Mouse (Mus musculus) brown adipose tissue, adult 24 weeks (tissue): ENCODE measurements around the gene S100a3. TPM values are rescaled to one million over a fixed set of nuclear protein-coding genes. Genes with fewer than 3 reads are reported as not detected.
A peak's percentile ranks its signal among the peaks of the same experiment; 100 is the strongest.

ENCODE experiments used
- H3K27ac ChIP-seq: fragments of 200-500 bp; replicated peaks from 2 replicates; pipeline ENCODE4 v1.5.1; 2012; ENCODE audit warnings: low read depth, mild to moderate bottlenecking, low read length
- H3K4me1 ChIP-seq: fragments of 200-500 bp; 2 replicates; pipeline ENCODE4 v1.6.1; 2012; ENCODE audit warnings: low read length, mixed read lengths; ENCODE audit not compliant: control insufficient read depth, insufficient read depth, insufficient read length
- H3K4me3 ChIP-seq: fragments of 200-500 bp; 2 replicates; pipeline ENCODE4 v1.5.1; 2012; ENCODE audit warnings: low read depth, mild to moderate bottlenecking, low read length, moderate library complexity; ENCODE audit not compliant: insufficient read depth
- polyA plus RNA-seq: library from polyadenylated mRNA; stranded (reverse); fragments of >200 nt; gene quantifications from 2 replicates; pipeline ENCODE4 v1.2.4, GENCODE M21; 2012; ENCODE audit not compliant: missing spikeins, insufficient read depth, insufficient read length

The S100a3 gene
- polyA plus RNA-seq, 1 experiment = not detected

GRCm38 (mm10) chr3:90603623-90604022, 43.2 kb downstream of the S100a3 start, which contains the start of gene S100a4:
Gene S100a4 (plus strand): TSS chr3:90603771.
- Histone ChIP-seq H3K27ac (peak within 1 kb of the TSS; percentile 32), H3K4me3 (no peak within 1 kb of the TSS), H3K4me1 (peaks cover 18% of the 10 kb centered on the region)

GRCm38 (mm10) chr3:90604416-90604815, 44.0 kb downstream of the S100a3 start:
- Histone ChIP-seq H3K4me3 (no peak overlapping the region), H3K4me1 (peaks cover 18% of the 10 kb centered on the region), H3K27ac (peak overlapping the region; percentile 32)

GRCm38 (mm10) chr3:90605049-90605448, 44.7 kb downstream of the S100a3 start:
- Histone ChIP-seq H3K4me3 (no peak overlapping the region), H3K27ac (peak overlapping the region; percentile 32), H3K4me1 (peaks cover 12% of the 10 kb centered on the region)

DNA sequence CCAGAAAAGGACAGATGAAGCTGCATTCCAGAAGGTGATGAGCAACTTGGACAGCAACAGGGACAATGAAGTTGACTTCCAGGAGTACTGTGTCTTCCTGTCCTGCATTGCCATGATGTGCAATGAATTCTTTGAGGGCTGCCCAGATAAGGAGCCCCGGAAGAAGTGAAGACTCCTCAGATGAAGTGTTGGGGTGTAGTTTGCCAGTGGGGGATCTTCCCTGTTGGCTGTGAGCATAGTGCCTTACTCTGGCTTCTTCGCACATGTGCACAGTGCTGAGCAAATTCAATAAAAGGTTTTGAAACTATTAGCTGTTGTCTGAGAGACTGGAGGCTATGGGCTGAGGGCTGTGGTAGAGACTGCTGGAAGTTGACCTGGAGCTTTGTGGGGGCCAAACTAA, 45.4 kb downstream of the S100a3 start:
- Histone ChIP-seq H3K4me1 (peaks cover 9% of the 10 kb centered on the region; the same call in 1 of the 2 replicates), H3K27ac (no peak overlapping the region), H3K4me3 (no peak overlapping the region)

DNA sequence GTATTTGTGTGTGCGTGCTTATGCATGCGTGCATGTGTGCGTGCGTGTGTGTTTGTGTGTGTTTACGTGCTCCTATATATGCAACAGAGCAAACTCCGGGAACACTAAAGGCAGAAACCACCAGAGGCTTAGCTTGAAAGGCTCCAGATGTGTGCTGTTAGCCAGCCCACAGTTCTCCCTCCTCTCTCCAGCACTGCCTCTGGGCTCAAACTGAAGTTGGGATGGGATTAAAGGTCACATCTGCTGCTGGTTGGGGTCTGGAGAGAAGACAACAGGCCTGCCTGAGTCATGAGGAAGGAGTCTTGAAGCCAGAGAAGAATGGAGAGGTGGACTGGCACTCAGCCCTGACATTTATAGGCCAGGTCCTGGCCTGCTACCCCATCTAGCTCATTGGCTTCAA, 45.8 kb downstream of the S100a3 start:
- H3K4me1 ChIP-seq = peaks cover 5% of the 10 kb centered on the region; the same call in 1 of the 2 replicates
- H3K27ac ChIP-seq = no peak overlapping the region
- no peak overlapping the region for H3K4me3 ChIP-seq

DNA sequence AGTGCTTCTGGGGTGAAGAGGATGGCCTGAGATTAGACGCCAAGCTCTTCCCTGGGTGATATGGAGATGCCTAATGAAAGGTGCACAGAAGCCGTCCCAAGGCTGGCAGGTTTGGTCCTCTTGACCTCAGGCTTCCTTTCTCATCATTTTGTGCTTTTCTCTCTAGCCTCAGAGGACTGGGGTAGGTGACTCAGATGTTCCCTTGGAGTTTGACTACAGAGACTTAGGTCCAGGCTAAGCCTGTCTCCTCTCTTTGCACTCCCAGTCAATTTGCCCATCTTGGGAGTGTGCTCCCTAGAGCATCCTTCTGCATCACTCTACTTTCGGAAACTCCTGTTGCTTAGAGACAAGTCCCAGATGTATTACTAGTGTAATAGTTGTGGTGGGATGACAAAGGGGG, 47.0 kb downstream of the S100a3 start:
- no peak overlapping the region for H3K27ac ChIP-seq
- no peak overlapping the region for H3K4me3 ChIP-seq
- no peaks in the 10 kb centered on the region for H3K4me1 ChIP-seq

- Histone ChIP-seq H3K27ac (no peak within 1 kb of the TSS), H3K4me3 (no peak within 1 kb of the TSS)
Observed at GRCm38 (mm10) chr3:90608223-90608622, 47.8 kb downstream of the S100a3 start, which contains the start of gene S100a5. Gene S100a5 (plus strand): TSS chr3:90608523.

GRCm38 (mm10) chr3:90609102-90609501, 48.7 kb downstream of the S100a3 start:
- no peak overlapping the region for H3K27ac ChIP-seq

More at GRCm38 (mm10) chr3:90608223-90608622, 47.8 kb downstream of the S100a3 start, which contains the start of gene S100a5:
- no peaks in the 10 kb centered on the region for H3K4me1 ChIP-seq

GRCm38 (mm10) chr3:90611494-90611893, 51.1 kb downstream of the S100a3 start:
- H3K27ac ChIP-seq = no peak overlapping the region
- H3K4me3 ChIP-seq = no peak overlapping the region
- 0 out of 2 replicates have a peak, but pooled peaks cover 2% of the 10 kb centered on the region for H3K4me1 ChIP-seq

More at GRCm38 (mm10) chr3:90609102-90609501, 48.7 kb downstream of the S100a3 start:
- Histone ChIP-seq H3K4me3 (no peak overlapping the region), H3K4me1 (no peaks in the 10 kb centered on the region)

- Histone ChIP-seq H3K4me3 (no peak overlapping the region), H3K27ac (no peak overlapping the region)
Observed at GRCm38 (mm10) chr3:90612061-90612460, 51.7 kb downstream of the S100a3 start.

GRCm38 (mm10) chr3:90612728-90613291, 52.4 kb downstream of the S100a3 start, which contains the start of gene S100a6:
Gene S100a6 (plus strand): TSS chr3:90612882.
- peak within 1 kb of the TSS; percentile 67 for H3K4me3 ChIP-seq
- peak within 1 kb of the TSS; percentile 67 for H3K27ac ChIP-seq

More at GRCm38 (mm10) chr3:90612061-90612460, 51.7 kb downstream of the S100a3 start:
- 0 out of 2 replicates have a peak, but pooled peaks cover 2% of the 10 kb centered on the region for H3K4me1 ChIP-seq

GRCm38 (mm10) chr3:90613461-90614147, 53.2 kb downstream of the S100a3 start:
- Histone ChIP-seq H3K27ac (peak overlapping the region; percentile 67), H3K4me1 (0 out of 2 replicates have a peak, but pooled peaks cover 2% of the 10 kb centered on the region), H3K4me3 (peak overlapping the region; percentile 67)

More at GRCm38 (mm10) chr3:90612728-90613291, 52.4 kb downstream of the S100a3 start, which contains the start of gene S100a6:
- H3K4me1 ChIP-seq = 0 out of 2 replicates have a peak, but pooled peaks cover 2% of the 10 kb centered on the region

DNA sequence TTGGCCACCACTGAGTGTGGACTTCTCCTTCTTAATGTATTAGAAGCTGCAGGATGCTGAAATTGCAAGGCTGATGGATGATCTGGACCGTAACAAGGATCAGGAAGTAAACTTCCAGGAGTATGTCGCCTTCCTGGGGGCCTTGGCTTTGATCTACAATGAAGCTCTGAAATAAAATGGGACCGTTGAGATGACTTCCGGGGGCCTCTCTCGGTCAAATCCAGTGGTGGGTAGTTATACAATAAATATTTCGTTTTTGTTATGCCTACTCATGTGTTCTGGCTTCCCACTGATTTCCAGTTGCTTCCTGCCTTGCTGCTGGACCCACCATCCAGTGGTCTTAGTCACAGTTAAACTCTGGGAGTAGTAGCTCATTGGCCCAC, 53.8 kb downstream of the S100a3 start:
- H3K4me3 ChIP-seq = peak overlapping the region; percentile 67
- H3K27ac ChIP-seq = peak overlapping the region; percentile 67
- 0 out of 2 replicates have a peak, but pooled peaks cover 2% of the 10 kb centered on the region for H3K4me1 ChIP-seq

DNA sequence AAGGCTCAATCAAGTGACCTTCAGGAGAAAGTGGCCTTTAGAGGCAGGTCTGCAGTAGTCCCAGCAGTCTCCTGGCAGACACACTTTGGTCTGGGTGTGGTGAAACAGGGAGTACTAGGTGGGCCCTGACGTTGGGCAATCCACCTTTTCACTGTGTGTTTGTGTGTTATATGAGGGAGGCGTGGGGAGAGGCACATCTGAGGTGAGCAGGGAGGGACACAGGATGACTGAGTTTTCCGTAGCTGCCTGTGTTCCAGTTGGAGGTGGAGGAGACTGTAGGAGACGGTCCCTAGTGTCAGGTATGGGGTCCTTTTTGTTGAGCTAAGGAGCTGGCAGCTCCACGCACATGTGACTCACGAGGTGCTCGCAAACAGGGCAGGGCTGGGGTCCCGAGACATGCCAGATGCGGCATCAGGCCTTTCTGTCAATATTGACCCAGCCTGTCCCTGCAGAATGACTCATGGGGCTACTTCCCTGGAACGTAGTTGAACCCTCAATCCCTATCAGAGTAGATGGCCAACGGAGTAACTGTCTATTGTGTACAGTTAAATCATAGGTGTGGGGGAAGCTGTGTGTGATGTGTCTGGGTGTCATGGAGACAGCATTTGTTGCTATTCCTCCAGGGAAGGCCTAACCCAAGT, 54.4 kb downstream of the S100a3 start:
- Histone ChIP-seq H3K4me3 (peak overlapping the region; percentile 67), H3K27ac (peak overlapping the region; percentile 67), H3K4me1 (0 out of 2 replicates have a peak, but pooled peaks cover 2% of the 10 kb centered on the region)

- H3K27ac ChIP-seq = peak overlapping the region; percentile 67
- H3K4me3 ChIP-seq = peak overlapping the region; percentile 67
- H3K4me1 ChIP-seq = 0 out of 2 replicates have a peak, but pooled peaks cover 2% of the 10 kb centered on the region
Observed at GRCm38 (mm10) chr3:90615415-90615814, 55.0 kb downstream of the S100a3 start.
